Mouse (Mus musculus) bone marrow macrophage, adult 2 months (primary cell): ENCODE measurements around the gene Tardbp. TPM values are rescaled to one million over a fixed set of nuclear protein-coding genes. Genes with fewer than 3 reads are reported as not detected.
A peak's percentile ranks its signal among the peaks of the same experiment; 100 is the strongest.

Experiments
- H3K27ac ChIP-seq: 2 replicates; pipeline ENCODE4 v1.5.1; 2012; ENCODE audit warnings: low read depth, low read length; ENCODE audit not compliant: insufficient read depth
- H3K4me1 ChIP-seq: 2 replicates; pipeline ENCODE4 v1.6.1; 2012; ENCODE audit warnings: low read length; ENCODE audit not compliant: control insufficient read depth, insufficient read depth
- H3K4me3 ChIP-seq: 2 replicates; pipeline ENCODE4 v1.5.1; 2012; ENCODE audit warnings: mild to moderate bottlenecking, low read length, moderate library complexity; ENCODE audit not compliant: insufficient read depth
- CTCF ChIP-seq: IDR thresholded peaks from 2 replicates; pipeline ENCODE4 v1.5.1; 2012; ENCODE audit warnings: low read depth, mild to moderate bottlenecking, low read length, moderate library complexity
- POLR2A ChIP-seq: IDR thresholded peaks from 2 replicates; pipeline ENCODE4 v1.6.1; 2012; ENCODE audit warnings: mild to moderate bottlenecking, low read depth, low read length, borderline replicate concordance
- polyA plus RNA-seq: library from polyadenylated mRNA; stranded (reverse); fragments of >200 nt; gene quantifications from 2 replicates; pipeline ENCODE4 v1.2.4, GENCODE M21; 2012; ENCODE audit not compliant: missing spikeins, insufficient read depth, insufficient read length

Tardbp gene
- polyA plus RNA-seq, 1 experiment, result 180 TPM

GRCm38 (mm10) chr4:148620718-148621117, 6.1 kb downstream of the Tardbp start:
- TF ChIP-seq POLR2A (no peak), CTCF (no peak)
- no peak overlapping the region for H3K27ac ChIP-seq
- peaks cover 14% of the 10 kb centered on the region for H3K4me1 ChIP-seq
- H3K4me3 ChIP-seq, result no peak overlapping the region

DNA sequence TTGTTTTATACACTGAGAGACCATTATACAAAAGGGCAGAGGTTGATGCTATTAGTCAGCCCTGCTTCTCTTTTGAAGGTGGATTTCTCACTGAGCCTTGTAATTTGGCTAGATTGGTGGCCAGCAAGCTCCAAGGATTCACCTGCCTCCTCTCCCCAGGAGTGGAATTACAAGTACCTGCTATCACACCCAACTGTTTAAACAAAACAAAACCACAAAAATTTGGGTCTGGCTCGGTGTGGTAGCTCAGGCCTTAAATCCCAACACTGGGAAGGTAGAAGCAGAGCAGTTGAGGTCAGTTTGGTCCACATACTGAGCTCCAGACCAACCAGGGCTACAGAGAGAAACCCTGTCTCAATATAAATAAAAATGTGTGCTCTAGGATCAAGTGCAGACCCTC, 7.0 kb downstream of the Tardbp start:
- Histone ChIP-seq H3K4me1 (peaks cover 13% of the 10 kb centered on the region), H3K4me3 (no peak overlapping the region), H3K27ac (no peak overlapping the region)
- TF ChIP-seq POLR2A, result no peak
- no peak for TF ChIP-seq CTCF

- Histone ChIP-seq H3K4me3 (no peak overlapping the region), H3K4me1 (no peaks in the 10 kb centered on the region), H3K27ac (no peak overlapping the region)
- TF ChIP-seq POLR2A, result no peak
These were observed 13.1 kb downstream of the Tardbp start for GRCm38 (mm10) chr4:148613738-148614137.

- Histone ChIP-seq H3K4me1 (no peaks in the 10 kb centered on the region), H3K4me3 (no peak overlapping the region), H3K27ac (no peak overlapping the region)
- TF ChIP-seq CTCF, result no peak
- TF ChIP-seq POLR2A, result no peak
These were observed 14.3 kb downstream of the Tardbp start for GRCm38 (mm10) chr4:148612557-148612956.

DNA sequence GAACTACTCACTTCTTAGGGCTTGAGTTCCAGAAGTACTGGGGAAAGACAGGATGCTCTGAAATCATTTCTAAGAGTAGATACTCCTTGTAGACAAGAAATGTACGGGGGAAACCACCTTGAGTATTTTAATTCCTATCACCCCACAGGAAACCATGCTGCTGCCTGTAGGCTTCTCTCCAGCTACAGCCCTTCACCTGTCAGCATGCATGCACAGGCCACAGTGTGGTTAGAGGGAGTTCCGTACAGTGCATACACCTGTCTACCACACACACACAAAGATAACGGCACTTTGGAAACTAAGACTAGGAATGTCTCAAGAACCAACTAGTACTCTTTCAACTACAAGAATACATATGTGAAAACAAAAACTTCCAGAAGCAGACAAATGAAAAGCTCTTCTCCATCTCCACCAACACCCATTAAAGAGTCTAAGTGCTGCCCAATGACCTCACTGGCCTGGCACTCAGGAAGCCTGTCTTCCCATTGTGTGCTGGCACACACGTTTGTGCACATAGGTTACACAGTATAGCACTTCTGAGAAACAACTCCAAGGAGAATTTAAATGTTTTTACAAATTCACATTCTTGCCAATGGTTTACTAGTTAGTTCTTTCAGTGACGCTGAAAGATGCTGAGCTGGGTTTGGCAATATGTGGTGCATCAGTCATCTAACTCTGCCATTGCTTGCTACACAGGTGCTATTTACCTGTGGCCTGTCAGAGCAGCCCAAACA, 16.0 kb downstream of the Tardbp start:
- H3K27ac ChIP-seq, result no peak overlapping the region
- no peaks in the 10 kb centered on the region for H3K4me1 ChIP-seq
- no peak overlapping the region for H3K4me3 ChIP-seq
- TF ChIP-seq CTCF, result no peak
- TF ChIP-seq POLR2A, result no peak

- H3K4me3 ChIP-seq, result no peak overlapping the region
These were observed 17.0 kb downstream of the Tardbp start for GRCm38 (mm10) chr4:148609805-148610204.

DNA sequence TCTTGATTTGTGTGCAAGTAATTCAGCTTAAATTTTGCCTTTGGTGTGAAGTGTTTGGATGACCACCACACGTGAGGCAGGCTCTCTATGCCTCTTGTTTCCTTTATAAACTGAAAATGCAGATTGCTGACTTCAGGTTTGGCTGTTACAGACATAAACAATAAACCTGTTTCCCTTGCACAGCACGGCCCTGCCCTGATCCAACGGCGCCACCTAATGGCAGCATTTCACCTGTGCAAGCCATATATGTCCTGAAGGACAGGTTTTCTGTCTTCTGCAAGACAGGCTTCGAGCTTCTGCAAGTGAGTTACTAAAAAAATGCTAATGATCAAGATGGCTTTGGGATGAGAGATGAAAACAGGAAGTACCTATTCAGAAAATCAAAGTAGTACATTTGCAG, 19.1 kb downstream of the Tardbp start:
- peak; percentile 62; the same call in 1 of the 2 replicates for TF ChIP-seq CTCF
- TF ChIP-seq POLR2A, result no peak
- H3K4me1 ChIP-seq, result peaks cover 2% of the 10 kb centered on the region; the same call in 1 of the 2 replicates
- no peak overlapping the region for H3K27ac ChIP-seq
- H3K4me3 ChIP-seq, result no peak overlapping the region

More at GRCm38 (mm10) chr4:148609805-148610204, 17.0 kb downstream of the Tardbp start:
- Histone ChIP-seq H3K4me1 (no peaks in the 10 kb centered on the region), H3K27ac (no peak overlapping the region)
- TF ChIP-seq POLR2A (no peak), CTCF (no peak)

- Histone ChIP-seq H3K4me3 (no peak overlapping the region), H3K27ac (no peak overlapping the region), H3K4me1 (peaks cover 18% of the 10 kb centered on the region)
- TF ChIP-seq CTCF (peak; percentile 30; the same call in 1 of the 2 replicates), POLR2A (no peak)
These were observed 22.2 kb downstream of the Tardbp start for GRCm38 (mm10) chr4:148604541-148605165.

DNA sequence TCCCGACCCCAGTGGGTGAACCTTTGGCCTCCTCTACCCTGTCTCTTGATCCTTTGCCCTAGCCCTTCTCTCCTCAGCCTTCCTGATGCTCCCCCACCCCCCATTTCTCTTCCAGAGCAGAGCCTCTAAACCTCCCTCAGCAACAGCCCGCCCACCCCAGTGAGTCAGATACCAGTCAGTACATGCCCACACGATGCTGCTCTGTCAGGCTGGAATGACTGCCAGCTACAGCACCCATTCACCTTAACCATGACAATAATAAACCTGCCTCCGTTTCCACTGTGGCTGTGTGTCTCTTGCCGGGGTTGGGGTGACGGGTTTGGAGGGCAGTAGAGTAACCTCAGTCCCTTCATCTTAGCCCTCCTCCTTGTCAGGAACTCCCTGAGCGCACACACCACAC, 22.7 kb downstream of the Tardbp start:
- Histone ChIP-seq H3K27ac (no peak overlapping the region), H3K4me3 (no peak overlapping the region), H3K4me1 (peaks cover 18% of the 10 kb centered on the region)
- TF ChIP-seq POLR2A (no peak), CTCF (no peak)

- TF ChIP-seq CTCF (no peak), POLR2A (no peak)
- Histone ChIP-seq H3K4me3 (no peak overlapping the region), H3K4me1 (peaks cover 18% of the 10 kb centered on the region), H3K27ac (no peak overlapping the region)
These were observed 23.3 kb downstream of the Tardbp start for GRCm38 (mm10) chr4:148603376-148604139.
